Mouse (Mus musculus): ENCODE results near the gene Clic5. TPM values are rescaled to one million over a fixed set of nuclear protein-coding genes. Genes with fewer than 3 reads are reported as not detected.
A peak's percentile ranks its signal among the peaks of the same experiment; 100 is the strongest.

The Clic5 gene
- polyA plus RNA-seq (2012; rRNA removed) = 0.24 and 0.31 TPM in 2 replicates
- 0.24 and 0.42 TPM in 2 replicates for polyA plus RNA-seq (2014; fragmentation: Nextera tagmentation; extraction: Ambion mirVana)

DNA sequence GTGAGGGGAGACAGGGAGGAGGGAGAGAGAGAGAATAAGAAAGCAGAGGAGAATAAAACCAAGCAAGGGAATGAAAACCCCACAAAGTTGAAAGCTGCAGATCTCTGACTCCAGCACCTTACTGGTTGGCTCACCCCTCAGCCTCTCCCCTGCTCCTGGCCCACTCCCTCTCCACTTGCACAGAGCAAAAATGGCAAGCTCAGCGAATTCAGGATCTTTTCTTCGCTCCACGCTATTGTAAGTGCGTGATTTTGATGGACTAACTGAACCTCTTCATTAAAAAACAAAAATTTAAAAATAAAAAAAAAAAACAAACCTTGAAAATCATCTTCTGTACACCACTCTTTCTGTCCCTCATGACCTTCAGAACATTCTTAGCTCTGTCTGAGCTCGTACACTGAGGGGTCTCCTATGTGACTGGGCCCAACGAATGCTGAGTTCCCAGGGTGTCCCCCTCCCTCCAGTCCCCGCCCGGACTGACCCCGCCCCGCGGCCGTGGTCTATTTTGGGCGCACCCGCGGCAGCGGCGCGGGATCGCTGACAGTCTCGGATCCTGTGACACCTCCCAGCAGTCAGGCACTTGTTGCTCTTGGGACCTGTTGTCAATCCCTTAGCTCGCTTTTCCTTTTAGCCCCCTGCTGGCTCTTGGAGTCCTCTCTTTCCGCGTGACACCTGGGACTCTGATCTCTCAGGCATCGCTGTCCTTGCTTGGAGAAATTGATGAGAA is at the start of gene Clic5:
Gene Clic5 (plus strand): TSS at position 543 of the 727 bp plus-strand sequence.
- H3K9me3 ChIP-seq (ENCODE audit: control insufficient read depth, low read length) = no peaks in the 10 kb centered on the region
- no peak within 1 kb of the TSS for H3K27ac ChIP-seq
- H3K4me3 ChIP-seq (ENCODE audit: insufficient read depth in 1 of 2, low read depth in 2 of 2, low read length in 2 of 2) = peak within 1 kb of the TSS; percentile 32 to 42
- H3K27me3 ChIP-seq (ENCODE audit: control insufficient read depth, insufficient read depth, low read length) = peaks cover 3% of the 10 kb centered on the region; the same call in 1 of the 2 replicates
- ATAC-seq (ENCODE audit: insufficient read depth) = no peak
- no peak for DNase-seq (ENCODE audit: low read depth in 3 of 3, low spot score in 3 of 3)
- H3K4me1 ChIP-seq (replicated peaks; ENCODE audit: control insufficient read depth in 2 of 2, insufficient read depth in 2 of 2, low read length in 1 of 2) = no peaks in the 10 kb centered on the region
- 5% methylated on average over 24 of the region's 24 CpGs for WGBS (ENCODE audit: insufficient replicate concordance)
- TF ChIP-seq EP300 (IDR thresholded peaks at IDR 0.05; ENCODE audit: low read depth) (no peak), CTCF (IDR thresholded peaks at IDR 0.05; ENCODE audit: low read depth) (0 out of 2 replicates have a peak, but pooled peaks have one; percentile 14)
- peak within 1 kb of the TSS; percentile 65 for H3K4me2 ChIP-seq (ENCODE audit: low read depth)
- H3K36me3 ChIP-seq (replicated peaks; ENCODE audit: control insufficient read depth, insufficient read depth, low read depth) = no peaks in the 10 kb centered on the region
- H3K9ac ChIP-seq (replicated peaks) = no peak within 1 kb of the TSS

DNA sequence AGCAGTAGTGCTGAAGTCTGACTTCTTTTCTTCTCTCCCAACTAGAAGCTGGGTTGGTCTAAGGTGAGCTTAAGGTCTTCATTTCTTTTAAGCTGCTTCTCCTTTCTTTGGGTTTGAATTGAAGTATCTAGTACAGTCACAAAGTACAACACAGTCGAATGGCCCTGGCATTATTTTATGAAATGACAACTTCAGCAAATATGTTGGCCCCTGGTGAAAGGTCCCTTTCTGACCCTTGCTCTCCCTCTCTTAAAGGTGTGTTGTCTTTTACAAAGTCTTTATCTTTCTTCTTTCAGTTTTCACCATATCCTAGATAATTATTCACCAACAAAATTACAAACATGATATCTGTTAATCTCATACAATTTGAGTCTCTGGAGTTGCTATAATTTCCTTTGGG is 42.6 kb upstream of the Clic5 start:
- Histone ChIP-seq H3K27me3 (ENCODE audit: control insufficient read depth, insufficient read depth, low read length) (no peaks in the 10 kb centered on the region), H3K9me3 (ENCODE audit: control insufficient read depth, low read length) (no peaks in the 10 kb centered on the region), H3K4me3 (ENCODE audit: insufficient read depth in 1 of 2, low read depth in 2 of 2, low read length in 2 of 2) (no peak overlapping the region), H3K27ac (no peak overlapping the region), H3K4me2 (ENCODE audit: low read depth) (no peak overlapping the region), H3K9ac (replicated peaks) (no peak overlapping the region), H3K4me1 (replicated peaks; ENCODE audit: control insufficient read depth in 2 of 2, insufficient read depth in 2 of 2, low read length in 1 of 2) (no peaks in the 10 kb centered on the region), H3K36me3 (replicated peaks; ENCODE audit: control insufficient read depth, insufficient read depth, low read depth) (no peaks in the 10 kb centered on the region)
- ATAC-seq (ENCODE audit: insufficient read depth) (no peak), DNase-seq (ENCODE audit: low read depth in 3 of 3, low spot score in 3 of 3) (no peak)
- 62% methylated on average over 1 of the region's 1 CpGs for WGBS (ENCODE audit: insufficient replicate concordance)
- no peak for TF ChIP-seq EP300 (IDR thresholded peaks at IDR 0.05; ENCODE audit: low read depth)
- no peak for TF ChIP-seq CTCF (IDR thresholded peaks at IDR 0.05; ENCODE audit: low read depth)

DNA sequence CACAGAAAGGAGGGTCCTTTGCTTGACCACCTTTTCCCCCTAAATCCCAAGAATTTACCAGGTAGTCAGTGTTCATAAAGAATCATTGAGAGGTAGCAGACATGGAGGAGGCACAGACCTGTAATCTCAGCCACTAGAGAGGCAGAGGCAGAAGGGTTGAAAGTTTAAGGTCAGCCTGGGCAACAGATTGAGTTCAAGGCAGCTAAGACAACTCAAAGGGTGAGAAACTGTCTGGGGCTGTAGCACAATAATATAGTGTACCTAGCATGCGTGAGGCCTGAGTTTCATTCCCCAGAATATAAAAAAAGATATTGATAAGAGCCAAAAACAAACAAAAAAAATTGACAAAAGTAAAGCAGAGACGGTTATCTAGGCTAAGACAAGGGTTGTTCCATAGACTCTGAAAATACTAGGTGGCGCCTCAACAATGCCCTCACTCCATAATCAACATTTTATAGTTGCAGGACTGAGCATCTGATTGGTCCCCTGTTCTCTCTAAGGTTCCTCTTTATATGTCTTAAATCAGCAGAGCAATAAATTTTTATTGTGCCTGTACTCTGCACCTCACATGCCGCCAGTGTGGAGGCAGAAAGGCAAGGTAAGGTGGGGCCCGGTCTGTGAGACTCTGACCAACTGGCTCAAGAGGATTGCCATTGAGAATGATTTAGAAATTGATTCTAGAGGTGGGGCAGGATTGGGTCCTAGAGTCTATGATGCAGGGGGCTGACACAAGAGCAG is 40.1 kb upstream of the Clic5 start:
- H3K27ac ChIP-seq = no peak overlapping the region
- H3K4me2 ChIP-seq (ENCODE audit: low read depth) = no peak overlapping the region
- H3K36me3 ChIP-seq (replicated peaks; ENCODE audit: control insufficient read depth, insufficient read depth, low read depth) = no peaks in the 10 kb centered on the region
- no peak for ATAC-seq (ENCODE audit: insufficient read depth)
- H3K4me1 ChIP-seq (replicated peaks; ENCODE audit: control insufficient read depth in 2 of 2, insufficient read depth in 2 of 2, low read length in 1 of 2) = 0 out of 4 replicates have a peak, but pooled peaks cover 0 to 2% of the 10 kb centered on the region in 2 experiments
- TF ChIP-seq EP300 (IDR thresholded peaks at IDR 0.05; ENCODE audit: low read depth) (no peak), CTCF (IDR thresholded peaks at IDR 0.05; ENCODE audit: low read depth) (no peak)
- no peaks in the 10 kb centered on the region for H3K27me3 ChIP-seq (ENCODE audit: control insufficient read depth, insufficient read depth, low read length)
- WGBS (ENCODE audit: insufficient replicate concordance) = 61% methylated on average over 5 of the region's 5 CpGs
- no peak overlapping the region for H3K4me3 ChIP-seq (ENCODE audit: insufficient read depth in 1 of 2, low read depth in 2 of 2, low read length in 2 of 2)
- H3K9ac ChIP-seq (replicated peaks) = no peak overlapping the region
- no peaks in the 10 kb centered on the region for H3K9me3 ChIP-seq (ENCODE audit: control insufficient read depth, low read length)
- no peak for DNase-seq (ENCODE audit: low read depth in 3 of 3, low spot score in 3 of 3)

DNA sequence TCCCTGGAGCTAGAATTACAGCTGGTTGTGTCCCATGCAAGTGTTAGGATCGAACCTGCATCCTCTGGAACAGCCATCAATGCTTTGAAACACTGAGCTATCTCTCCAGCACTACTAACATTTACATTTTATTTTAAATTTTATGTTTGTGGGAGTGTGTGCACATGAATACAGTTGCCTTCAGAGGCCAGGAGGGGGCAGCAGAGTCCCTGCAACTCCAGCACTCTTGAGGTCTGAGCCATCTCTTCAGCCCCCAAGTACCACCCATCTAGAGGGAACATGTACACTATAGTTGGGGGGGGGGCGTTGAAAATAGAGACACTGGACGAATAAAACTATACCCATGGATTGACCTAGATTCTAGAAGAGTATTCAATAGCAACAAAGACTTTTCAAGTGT is 37.3 kb upstream of the Clic5 start:
- DNase-seq (ENCODE audit: low read depth in 3 of 3, low spot score in 3 of 3) (no peak), ATAC-seq (ENCODE audit: insufficient read depth) (no peak)
- Histone ChIP-seq H3K9me3 (ENCODE audit: control insufficient read depth, low read length) (no peaks in the 10 kb centered on the region), H3K4me2 (ENCODE audit: low read depth) (no peak overlapping the region), H3K27ac (no peak overlapping the region), H3K4me3 (ENCODE audit: insufficient read depth in 1 of 2, low read depth in 2 of 2, low read length in 2 of 2) (no peak overlapping the region), H3K4me1 (replicated peaks; ENCODE audit: control insufficient read depth in 2 of 2, insufficient read depth in 2 of 2, low read length in 1 of 2) (peaks cover 0 to 2% of the 10 kb centered on the region in 2 experiments; a peak in 1 of 4 replicates), H3K9ac (replicated peaks) (no peak overlapping the region), H3K36me3 (replicated peaks; ENCODE audit: control insufficient read depth, insufficient read depth, low read depth) (no peaks in the 10 kb centered on the region), H3K27me3 (ENCODE audit: control insufficient read depth, insufficient read depth, low read length) (no peaks in the 10 kb centered on the region)
- 22% methylated on average over 3 of the region's 3 CpGs for WGBS (ENCODE audit: insufficient replicate concordance)
- TF ChIP-seq EP300 (IDR thresholded peaks at IDR 0.05; ENCODE audit: low read depth) = no peak
- TF ChIP-seq CTCF (IDR thresholded peaks at IDR 0.05; ENCODE audit: low read depth) = peak; percentile 72

DNA sequence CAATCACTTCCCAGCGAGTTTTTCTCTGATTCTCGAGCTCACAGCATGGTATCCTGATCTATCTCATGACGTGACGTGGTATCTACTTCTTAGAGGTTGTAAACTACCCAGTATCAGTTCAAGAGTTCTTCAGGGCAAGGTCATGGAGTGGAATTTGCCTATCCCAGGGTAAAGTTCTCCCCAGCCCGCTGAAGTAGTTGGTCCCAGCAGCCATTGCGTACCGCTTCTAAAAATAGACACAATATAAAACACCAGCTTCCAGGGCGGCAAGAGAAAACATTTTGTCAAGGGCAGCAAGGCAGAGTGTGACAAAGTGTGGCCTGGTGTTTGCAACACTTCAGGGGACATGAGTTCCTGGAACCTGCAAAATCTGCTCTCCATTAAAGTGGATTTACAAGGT is 36.5 kb upstream of the Clic5 start:
- H3K9me3 ChIP-seq (ENCODE audit: control insufficient read depth, low read length) = no peaks in the 10 kb centered on the region
- WGBS (ENCODE audit: insufficient replicate concordance) = 55% methylated on average over 8 of the region's 8 CpGs
- H3K9ac ChIP-seq (replicated peaks) = no peak overlapping the region
- no peaks in the 10 kb centered on the region for H3K27me3 ChIP-seq (ENCODE audit: control insufficient read depth, insufficient read depth, low read length)
- H3K36me3 ChIP-seq (replicated peaks; ENCODE audit: control insufficient read depth, insufficient read depth, low read depth) = no peaks in the 10 kb centered on the region
- H3K4me3 ChIP-seq (ENCODE audit: insufficient read depth in 1 of 2, low read depth in 2 of 2, low read length in 2 of 2) = no peak overlapping the region
- H3K4me1 ChIP-seq (replicated peaks; ENCODE audit: control insufficient read depth in 2 of 2, insufficient read depth in 2 of 2, low read length in 1 of 2) = peaks cover 0 to 2% of the 10 kb centered on the region in 2 experiments; a peak in 1 of 4 replicates
- no peak for ATAC-seq (ENCODE audit: insufficient read depth)
- no peak for DNase-seq (ENCODE audit: low read depth in 3 of 3, low spot score in 3 of 3)
- TF ChIP-seq CTCF (IDR thresholded peaks at IDR 0.05; ENCODE audit: low read depth) (no peak), EP300 (IDR thresholded peaks at IDR 0.05; ENCODE audit: low read depth) (no peak)
- no peak overlapping the region for H3K4me2 ChIP-seq (ENCODE audit: low read depth)
- no peak overlapping the region for H3K27ac ChIP-seq

Measured in liver, embryonic 14.5 days (tissue).